Mouse (Mus musculus) forebrain, embryonic 15.5 days (tissue): ENCODE measurements around the gene Zglp1. TPM values are rescaled to one million over a fixed set of nuclear protein-coding genes. Genes with fewer than 3 reads are reported as not detected.
"Not testable (repeated sequence)": the region's sequence is repeated elsewhere in the genome, so short reads cannot be mapped to it uniquely, and the experiment has no call there.

Experiments
- ATAC-seq: fragments of 200-750 bp; cut with Nextera tagmentation; replicated peaks from 2 replicates; pipeline ENCODE4 v1.8.0; 2017; ENCODE audit warnings: mild to moderate bottlenecking, moderate TSS enrichment, moderate library complexity
- H3K27ac ChIP-seq: fragments of 300-500 bp; sonication (generic); replicated peaks from 2 replicates; pipeline ENCODE4 v1.5.1; 2015; ENCODE audit warnings: mild to moderate bottlenecking, inconsistent platforms
- H3K27me3 ChIP-seq: fragments of 300-500 bp; sonication (generic); 2 replicates; pipeline ENCODE4 v1.6.1; 2015; ENCODE audit warnings: inconsistent platforms
- H3K36me3 ChIP-seq: fragments of 300-500 bp; sonication (generic); 2 replicates; pipeline ENCODE4 v1.6.1; 2015; ENCODE audit warnings: mild to moderate bottlenecking, inconsistent platforms
- H3K4me1 ChIP-seq: fragments of 300-500 bp; sonication (generic); 2 replicates; pipeline ENCODE4 v1.6.1; 2015; ENCODE audit warnings: inconsistent platforms
- H3K4me2 ChIP-seq: fragments of 300-500 bp; sonication (generic); replicated peaks from 2 replicates; pipeline ENCODE4 v1.6.1; 2015; ENCODE audit warnings: mild to moderate bottlenecking, inconsistent platforms
- H3K4me3 ChIP-seq: fragments of 300-500 bp; sonication (generic); 2 replicates; pipeline ENCODE4 v1.5.1; 2015; ENCODE audit warnings: mild to moderate bottlenecking, inconsistent platforms
- H3K9ac ChIP-seq: fragments of 300-500 bp; sonication (generic); replicated peaks from 2 replicates; pipeline ENCODE4 v1.6.1; 2015; ENCODE audit warnings: mild to moderate bottlenecking, inconsistent platforms
- H3K9me3 ChIP-seq: fragments of 300-500 bp; sonication (generic); 2 replicates; pipeline ENCODE4 v1.6.1; 2016; ENCODE audit warnings: inconsistent platforms
- WGBS: fragments of 180-500 bp; shearing (Covaris S2); methylation state at CpG from one replicate; pipeline ENCODE4 v1.1.7; 2015; ENCODE audit warnings: mixed read lengths; 5-methylcytosine and 5-hydroxymethylcytosine counted together
- polyA plus RNA-seq: library from polyadenylated mRNA; unstranded; fragments of >200 nt; fragmentation: Nextera tagmentation; extraction: Ambion mirVana; gene quantifications from 2 replicates; pipeline ENCODE4 v1.2.1, GENCODE M21; 2015

Zglp1 gene
- polyA plus RNA-seq, 1 experiment from 2014 or later: 2.2 TPM

GRCm38 (mm10) chr9:21044785-21045184, 22.1 kb downstream of the Zglp1 start:
- not testable (repeated sequence) for H3K4me1 ChIP-seq, H3K9me3 ChIP-seq, H3K27ac ChIP-seq, ATAC-seq, H3K9ac ChIP-seq, H3K36me3 ChIP-seq, H3K4me2 ChIP-seq, H3K4me3 ChIP-seq, H3K27me3 ChIP-seq
- 62% methylated on average over 1 of the region's 1 CpGs for WGBS

GRCm38 (mm10) chr9:21043563-21043962, 23.3 kb downstream of the Zglp1 start:
- 88% methylated on average over 4 of the region's 4 CpGs for WGBS
- Histone ChIP-seq H3K9ac (no peak overlapping the region), H3K4me1 (no peaks in the 10 kb centered on the region), H3K4me3 (no peak overlapping the region), H3K27me3 (peaks cover 17% of the 10 kb centered on the region), H3K4me2 (no peak overlapping the region), H3K36me3 (no peaks in the 10 kb centered on the region), H3K27ac (no peak overlapping the region), H3K9me3 (no peaks in the 10 kb centered on the region)
- no peak for ATAC-seq

- H3K4me2 ChIP-seq: no peak overlapping the region
- H3K27ac ChIP-seq: no peak overlapping the region
- no peaks in the 10 kb centered on the region for H3K36me3 ChIP-seq
- peaks cover 16% of the 10 kb centered on the region for H3K4me1 ChIP-seq
- ATAC-seq: no peak
- H3K9me3 ChIP-seq: no peaks in the 10 kb centered on the region
- H3K27me3 ChIP-seq: peaks cover 39% of the 10 kb centered on the region
- no peak overlapping the region for H3K4me3 ChIP-seq
- WGBS: 44% methylated on average over 4 of the region's 4 CpGs
- no peak overlapping the region for H3K9ac ChIP-seq
Measured at GRCm38 (mm10) chr9:21041308-21041707, 25.6 kb downstream of the Zglp1 start.

- no peak for ATAC-seq
- Histone ChIP-seq H3K4me3 (no peak overlapping the region), H3K36me3 (no peaks in the 10 kb centered on the region), H3K9me3 (no peaks in the 10 kb centered on the region), H3K27me3 (peaks cover 55% of the 10 kb centered on the region), H3K9ac (no peak overlapping the region), H3K4me2 (no peak overlapping the region), H3K27ac (no peak overlapping the region), H3K4me1 (peaks cover 26% of the 10 kb centered on the region)
- 70% methylated on average over 3 of the region's 3 CpGs for WGBS
Measured at GRCm38 (mm10) chr9:21039779-21040178, 27.1 kb downstream of the Zglp1 start.

GRCm38 (mm10) chr9:21037481-21037891, 29.4 kb downstream of the Zglp1 start:
- Histone ChIP-seq H3K4me1 (peaks cover 39% of the 10 kb centered on the region), H3K4me2 (peak overlapping the region; percentile 65), H3K9me3 (no peaks in the 10 kb centered on the region), H3K27me3 (peaks cover 76% of the 10 kb centered on the region), H3K4me3 (peak overlapping the region; percentile 50), H3K36me3 (no peaks in the 10 kb centered on the region), H3K9ac (peak overlapping the region; percentile 64), H3K27ac (no peak overlapping the region)
- ATAC-seq: peak; percentile 72
- WGBS: under 1% methylated on average over 31 of the region's 31 CpGs

GRCm38 (mm10) chr9:21036666-21037065, 30.2 kb downstream of the Zglp1 start:
- WGBS: 2% methylated on average over 22 of the region's 22 CpGs

GRCm38 (mm10) chr9:21036161-21036560, 30.7 kb downstream of the Zglp1 start:
- peak overlapping the region; percentile 65; the same call in 1 of the 2 replicates for H3K4me2 ChIP-seq
- peak overlapping the region; percentile 50; the same call in 1 of the 2 replicates for H3K4me3 ChIP-seq

More at GRCm38 (mm10) chr9:21036666-21037065, 30.2 kb downstream of the Zglp1 start:
- H3K27ac ChIP-seq: no peak overlapping the region
- peak overlapping the region; percentile 65 for H3K4me2 ChIP-seq
- ATAC-seq: no peak
- peak overlapping the region; percentile 50 for H3K4me3 ChIP-seq
- H3K36me3 ChIP-seq: no peaks in the 10 kb centered on the region
- H3K9me3 ChIP-seq: no peaks in the 10 kb centered on the region
- H3K4me1 ChIP-seq: peaks cover 47% of the 10 kb centered on the region
- H3K9ac ChIP-seq: no peak overlapping the region
- peaks cover 85% of the 10 kb centered on the region for H3K27me3 ChIP-seq

GRCm38 (mm10) chr9:21035586-21035985, 31.3 kb downstream of the Zglp1 start:
- Histone ChIP-seq H3K36me3 (no peaks in the 10 kb centered on the region), H3K4me3 (peak overlapping the region; percentile 5), H3K4me2 (no peak overlapping the region), H3K9me3 (no peaks in the 10 kb centered on the region), H3K4me1 (peaks cover 58% of the 10 kb centered on the region), H3K27me3 (peaks cover 88% of the 10 kb centered on the region), H3K9ac (no peak overlapping the region), H3K27ac (no peak overlapping the region)
- ATAC-seq: no peak
- WGBS: 15% methylated on average over 9 of the region's 9 CpGs

More at GRCm38 (mm10) chr9:21036161-21036560, 30.7 kb downstream of the Zglp1 start:
- Histone ChIP-seq H3K4me1 (peaks cover 52% of the 10 kb centered on the region), H3K9ac (no peak overlapping the region), H3K27ac (no peak overlapping the region), H3K9me3 (no peaks in the 10 kb centered on the region), H3K27me3 (peaks cover 86% of the 10 kb centered on the region), H3K36me3 (no peaks in the 10 kb centered on the region)
- no peak for ATAC-seq
- 7% methylated on average over 20 of the region's 20 CpGs for WGBS

GRCm38 (mm10) chr9:21034481-21035085, 32.3 kb downstream of the Zglp1 start:
- Histone ChIP-seq H3K4me1 (peaks cover 66% of the 10 kb centered on the region), H3K36me3 (no peaks in the 10 kb centered on the region), H3K9ac (no peak overlapping the region)

GRCm38 (mm10) chr9:21033136-21033535, 33.8 kb downstream of the Zglp1 start:
- Histone ChIP-seq H3K36me3 (no peaks in the 10 kb centered on the region), H3K4me2 (peak overlapping the region; percentile 96), H3K9ac (no peak overlapping the region; the same call in 1 of the 2 replicates), H3K4me3 (peak overlapping the region; percentile 53), H3K27ac (no peak overlapping the region), H3K9me3 (no peaks in the 10 kb centered on the region), H3K27me3 (peaks cover 92% of the 10 kb centered on the region), H3K4me1 (peaks cover 73% of the 10 kb centered on the region)
- WGBS: 1% methylated on average over 34 of the region's 34 CpGs
- ATAC-seq: 0 out of 2 replicates have a peak, but pooled peaks have one; percentile 6

More at GRCm38 (mm10) chr9:21034481-21035085, 32.3 kb downstream of the Zglp1 start:
- H3K9me3 ChIP-seq: no peaks in the 10 kb centered on the region
- ATAC-seq: no peak
- no peak overlapping the region for H3K4me3 ChIP-seq
- H3K4me2 ChIP-seq: no peak overlapping the region
- 2% methylated on average over 17 of the region's 17 CpGs for WGBS
- peaks cover 90% of the 10 kb centered on the region for H3K27me3 ChIP-seq
- no peak overlapping the region for H3K27ac ChIP-seq

- no peak for ATAC-seq
- Histone ChIP-seq H3K27me3 (peaks cover 86% of the 10 kb centered on the region), H3K9ac (peak overlapping the region; percentile 56; the same call in 1 of the 2 replicates), H3K9me3 (no peaks in the 10 kb centered on the region), H3K27ac (no peak overlapping the region), H3K4me1 (peaks cover 69% of the 10 kb centered on the region), H3K36me3 (no peaks in the 10 kb centered on the region), H3K4me3 (peak overlapping the region; percentile 53), H3K4me2 (peak overlapping the region; percentile 96)
- WGBS: 1% methylated on average over 7 of the region's 7 CpGs
Measured at GRCm38 (mm10) chr9:21032491-21032890, 34.4 kb downstream of the Zglp1 start.

- Histone ChIP-seq H3K27me3 (peaks cover 81% of the 10 kb centered on the region), H3K4me1 (peaks cover 63% of the 10 kb centered on the region), H3K9ac (peak within 1 kb of the TSS; percentile 56), H3K4me3 (peak within 1 kb of the TSS; percentile 53), H3K27ac (peak within 1 kb of the TSS; percentile 20; the same call in 1 of the 2 replicates), H3K4me2 (peak within 1 kb of the TSS; percentile 96), H3K9me3 (no peaks in the 10 kb centered on the region), H3K36me3 (no peaks in the 10 kb centered on the region)
- peak; percentile 42 for ATAC-seq
- under 1% methylated on average over 35 of the region's 35 CpGs for WGBS
Measured at GRCm38 (mm10) chr9:21031896-21032351, 35.0 kb downstream of the Zglp1 start, which contains the start of gene Icam5. Gene Icam5, plus strand, starts transcription at chr9:21032073.
